25 mouse cellular contexts compared by ENCODE assay signal in the genomic region with DNA sequence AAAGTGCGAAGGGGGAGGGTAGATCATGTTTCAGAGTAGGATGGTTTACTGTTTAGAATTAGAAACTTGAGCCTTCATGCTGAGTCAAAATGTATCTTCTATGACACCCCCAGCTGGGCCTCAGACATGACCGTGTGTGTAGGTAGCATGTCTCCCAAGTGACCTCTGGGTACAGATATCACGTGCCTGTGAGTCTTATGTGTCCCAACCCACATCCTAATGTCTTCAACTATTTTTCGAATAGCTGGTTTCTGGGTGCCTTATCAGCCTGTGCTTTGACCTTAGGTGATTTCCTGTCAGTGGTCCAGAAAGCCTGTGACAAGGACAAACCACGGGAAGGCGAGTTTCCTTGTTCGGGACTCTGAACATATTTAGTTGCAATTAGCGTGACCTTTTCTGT. TPM values are rescaled to one million over a fixed set of nuclear protein-coding genes. Genes with fewer than 3 reads are reported as not detected.
DNase-seq lines count a peak whose midpoint lies in the region; ATAC-seq lines count a peak whose summit lies in the region.
"Had no signal": no experiment of that assay in that cellular context is flagged by ENCODE, and none has a peak within 500 bp of the region (broad histone marks: within the 10 kb centered on the region; RNA-seq: fewer than 3 reads in every experiment).

No protein-coding gene starts in this region.

- peaks cover 5% of the 10 kb centered on the region for H3K9me3 ChIP-seq in megakaryocyte, embryonic 14.5 days
- no peaks in the 10 kb centered on the region for H3K9me3 ChIP-seq in neural tube, embryonic 15.5 days (replicated peaks)
- H3K9me3 ChIP-seq: embryonic facial prominence, embryonic 13.5 days had no signal

- 87% methylated on average over 8 of the region's 8 CpGs for WGBS in neural tube, embryonic 15.5 days

- no peak overlapping the region for H3K27ac ChIP-seq in neural tube, embryonic 15.5 days (replicated peaks)
- H3K27ac ChIP-seq: embryonic facial prominence, embryonic 13.5 days; forebrain, embryonic 12.5 days; left cerebral cortex, adult 2 months; liver, embryonic 14.5 days; stomach, postnatal 0 days had no signal

- H3K4me1 ChIP-seq in megakaryocyte, embryonic 14.5 days: peaks cover 86% of the 10 kb centered on the region
- no peaks in the 10 kb centered on the region for H3K4me1 ChIP-seq in neural tube, embryonic 15.5 days
- H3K4me1 ChIP-seq: embryonic facial prominence, embryonic 13.5 days; forebrain, embryonic 12.5 days; heart, embryonic 12.5 days had no signal

- H3K27me3 ChIP-seq in megakaryocyte, embryonic 14.5 days (replicated peaks): no peaks in the 10 kb centered on the region
- no peaks in the 10 kb centered on the region for H3K27me3 ChIP-seq in neural tube, embryonic 15.5 days (replicated peaks)
- H3K27me3 ChIP-seq: embryonic facial prominence, embryonic 13.5 days; forebrain, embryonic 12.5 days; heart, embryonic 12.5 days had no signal

- H3K4me3 ChIP-seq in megakaryocyte, embryonic 14.5 days (replicated peaks): peak overlapping the region; percentile 15
- H3K4me3 ChIP-seq in neural tube, embryonic 15.5 days (replicated peaks): no peak overlapping the region
- H3K4me3 ChIP-seq: embryonic facial prominence, embryonic 13.5 days; erythroblast, embryonic 14.5 days; forebrain, embryonic 12.5 days; heart, embryonic 12.5 days; left cerebral cortex, adult 2 months had no signal

- H3K9ac ChIP-seq in neural tube, embryonic 15.5 days (replicated peaks): no peak overlapping the region
- H3K9ac ChIP-seq: embryonic facial prominence, embryonic 13.5 days; forebrain, embryonic 12.5 days; heart, embryonic 12.5 days; liver, embryonic 14.5 days; lung, embryonic 14.5 days had no signal

- ATAC-seq in megakaryocyte, adult 5-6 weeks (ENCODE audit: poor library complexity, severe bottlenecking): no peak
- peak; percentile 31 for ATAC-seq in CD4-positive, CD25-positive, alpha-beta regulatory T cell, adult 4 months
- no peak for ATAC-seq in neural tube, embryonic 15.5 days (ENCODE audit: low FRiP score)
- ATAC-seq: hindbrain, embryonic 16.5 days; intestine, postnatal 0 days had no signal

- H3K36me3 ChIP-seq in megakaryocyte, embryonic 14.5 days (replicated peaks; ENCODE audit: low read length): peaks cover 5% of the 10 kb centered on the region
- H3K36me3 ChIP-seq in neural tube, embryonic 15.5 days: no peaks in the 10 kb centered on the region
- H3K36me3 ChIP-seq: embryonic facial prominence, embryonic 13.5 days; forebrain, embryonic 12.5 days; heart, embryonic 12.5 days had no signal

- DNase-seq in heart, adult 8-10 months (ENCODE audit: low spot score): peak; percentile 43
- no peak for DNase-seq in heart, postnatal 4 days
- DNase-seq in induced T-regulatory cell, adult 2 months (ENCODE audit: low read depth): peak; percentile 71
- no peak for DNase-seq in cerebellum, postnatal 36 days
- DNase-seq: cerebellum, adult 18-20 months; cerebellum, postnatal 14 days; embryo, embryonic 11 days; heart, postnatal 14 days; lung, embryonic 14.5 days had no signal

- H3K4me2 ChIP-seq in neural tube, embryonic 15.5 days: no peak overlapping the region
- H3K4me2 ChIP-seq: embryonic facial prominence, embryonic 13.5 days; forebrain, embryonic 12.5 days; heart, embryonic 12.5 days; lung, embryonic 14.5 days had no signal

RNA-seq across cellular contexts. Expression of gene Cxcr5, which starts 33.3 kb away (rescaled TPM):
- total RNA-seq in heart, adult 8-10 months (2022): under 1 TPM in 3 of 4 experiments, not detected in 1; 0.11 to 0.72 (median 0.14) TPM
- total RNA-seq in heart, postnatal 4 days (2021): under 1 TPM; 0.14 to 0.29 TPM
- polyA plus RNA-seq in megakaryocyte, embryonic 14.5 days (2012; ENCODE audit: insufficient read depth, low replicate concordance): not detected in 2 replicates
- not detected in 2 replicates for total RNA-seq in megakaryocyte, adult 5-6 weeks (2015)
- not detected in 2 replicates for total RNA-seq in megakaryocyte, adult 5-6 weeks (2017)
- polyA plus RNA-seq in CD4-positive, CD25-positive, alpha-beta regulatory T cell, adult 4 months (2017; shearing (Covaris generic)): 100 to 1,000 TPM in 1 of 2 experiments, 10 to 100 TPM in 1; 93.9 to 121 TPM
- 0.26 TPM in 1 of 2 replicates, not detected in the other for polyA plus RNA-seq in neural tube, embryonic 15.5 days (2015; fragmentation: Nextera tagmentation; extraction: Ambion mirVana)
- total RNA-seq: layer of hippocampus, postnatal 10 days; left cerebral cortex, adult 2 months; left cerebral cortex, postnatal 36 days had no signal
- polyA plus RNA-seq: C2C12; erythroblast, embryonic 14.5 days; heart, embryonic 12.5 days; hindbrain, embryonic 16.5 days; lung, embryonic 14.5 days had no signal

RNA-seq across cellular contexts. Expression of gene Bcl9l, which starts 45.7 kb away (rescaled TPM):
- 10 to 100 TPM; 51.6 to 56.9 (median 53.9) TPM for total RNA-seq in heart, adult 8-10 months (2022)
- 10 to 100 TPM; 56.8 to 64.0 TPM for total RNA-seq in heart, postnatal 4 days (2021)
- 11.6 and 16.1 TPM in 2 replicates for polyA plus RNA-seq in megakaryocyte, embryonic 14.5 days (2012; ENCODE audit: insufficient read depth, low replicate concordance)
- 6.0 TPM in 2 replicates for total RNA-seq in megakaryocyte, adult 5-6 weeks (2015)
- total RNA-seq in megakaryocyte, adult 5-6 weeks (2017): 2.6 and 3.0 TPM in 2 replicates
- 10 to 100 TPM; 13.3 to 17.6 TPM for polyA plus RNA-seq in CD4-positive, CD25-positive, alpha-beta regulatory T cell, adult 4 months (2017; shearing (Covaris generic))
- polyA plus RNA-seq in neural tube, embryonic 15.5 days (2015; fragmentation: Nextera tagmentation; extraction: Ambion mirVana): 9.7 and 11.5 TPM in 2 replicates

Comparison
In these comparisons a context has a peak if more than half of its experiments do, and no peak if none do; other contexts are left out.
1. DNase-seq: peak in heart, adult 8-10 months (single experiment) and induced T-regulatory cell, adult 2 months (single experiment); none in heart, postnatal 4 days (single experiment) and cerebellum, postnatal 36 days (0 of 2).
2. RNA of gene Bcl9l, which starts 45.7 kb away (total RNA-seq): 56.8 to 64.0 TPM in heart, postnatal 4 days and 51.6 to 56.9 TPM in heart, adult 8-10 months; 2.6 to 6.0 TPM in megakaryocyte, adult 5-6 weeks; every median in the first group is over 4 times any median in the second.